In genomic region chr15:32184964-32185363, GRCm38 (mm10) we compare ENCODE assay signal across 45 mouse cellular contexts. TPM values are rescaled to one million over a fixed set of nuclear protein-coding genes. Genes with fewer than 3 reads are reported as not detected.
"Had no signal": no experiment of that assay in that cellular context is flagged by ENCODE, and none has a peak within 500 bp of the region (broad histone marks: within the 10 kb centered on the region; RNA-seq: fewer than 3 reads in every experiment).

No protein-coding gene starts in this region.

- DNase-seq: left cerebral cortex, postnatal 4 days; liver; liver, embryonic 13.5 days; liver, postnatal 0 days; lung, adult 18-20 months; lung, adult 2 months; lung, embryonic 14.5 days; lung, postnatal 10 days; lung, postnatal 14 days; lung, postnatal 36 days; lung, postnatal 4 days; midbrain, embryonic 14.5 days had no signal

- H3K4me3 ChIP-seq: limb, embryonic 10.5 days; limb, embryonic 12.5 days; limb, embryonic 13.5 days; limb, embryonic 15.5 days; liver, embryonic 12.5 days; liver, embryonic 13.5 days; liver, embryonic 15.5 days; lung, embryonic 15.5 days; megakaryocyte, embryonic 14.5 days; midbrain, embryonic 10.5 days; midbrain, embryonic 12.5 days; midbrain, embryonic 13.5 days; midbrain, embryonic 15.5 days; neural tube, embryonic 12.5 days had no signal

- H3K9ac ChIP-seq: limb, embryonic 12.5 days; limb, embryonic 13.5 days; limb, embryonic 15.5 days; liver, embryonic 12.5 days; liver, embryonic 13.5 days; liver, embryonic 14.5 days; liver, embryonic 15.5 days; liver, postnatal 0 days; lung, embryonic 14.5 days; lung, embryonic 15.5 days; midbrain, embryonic 12.5 days; midbrain, embryonic 13.5 days; midbrain, embryonic 15.5 days; neural tube, embryonic 12.5 days had no signal

- H3K27me3 ChIP-seq: limb, embryonic 12.5 days; limb, embryonic 13.5 days; limb, embryonic 15.5 days; liver, embryonic 12.5 days; liver, embryonic 13.5 days; liver, embryonic 15.5 days; lung, embryonic 15.5 days; megakaryocyte, embryonic 14.5 days; midbrain, embryonic 12.5 days; midbrain, embryonic 13.5 days; midbrain, embryonic 15.5 days; neural tube, embryonic 12.5 days had no signal

- H3K4me1 ChIP-seq: limb, embryonic 10.5 days; limb, embryonic 12.5 days; limb, embryonic 13.5 days; limb, embryonic 15.5 days; liver, embryonic 12.5 days; liver, embryonic 13.5 days; liver, embryonic 15.5 days; lung, embryonic 15.5 days; megakaryocyte, embryonic 14.5 days; midbrain, embryonic 10.5 days; midbrain, embryonic 12.5 days; midbrain, embryonic 13.5 days; midbrain, embryonic 15.5 days; neural tube, embryonic 12.5 days had no signal

- H3K4me2 ChIP-seq: limb, embryonic 12.5 days; limb, embryonic 13.5 days; limb, embryonic 15.5 days; liver, embryonic 11.5 days; liver, embryonic 12.5 days; liver, embryonic 13.5 days; liver, embryonic 15.5 days; lung, embryonic 14.5 days; lung, embryonic 15.5 days; midbrain, embryonic 11.5 days; midbrain, embryonic 12.5 days; midbrain, embryonic 13.5 days; midbrain, embryonic 15.5 days; neural tube, embryonic 12.5 days had no signal

- H3K27ac ChIP-seq: limb, embryonic 10.5 days; limb, embryonic 12.5 days; limb, embryonic 13.5 days; limb, embryonic 15.5 days; liver, embryonic 12.5 days; liver, embryonic 13.5 days; liver, embryonic 14.5 days; liver, embryonic 15.5 days; lung, embryonic 15.5 days; macrophage; midbrain, embryonic 10.5 days; midbrain, embryonic 12.5 days; midbrain, embryonic 13.5 days; midbrain, embryonic 15.5 days; neural tube, embryonic 12.5 days had no signal

- H3K9me3 ChIP-seq: limb, embryonic 10.5 days; limb, embryonic 12.5 days; limb, embryonic 13.5 days; limb, embryonic 15.5 days; liver, embryonic 12.5 days; liver, embryonic 13.5 days; liver, embryonic 15.5 days; lung, embryonic 15.5 days; midbrain, embryonic 10.5 days; midbrain, embryonic 12.5 days; midbrain, embryonic 13.5 days; midbrain, embryonic 15.5 days; neural tube, embryonic 12.5 days had no signal

- H3K36me3 ChIP-seq: limb, embryonic 10.5 days; limb, embryonic 12.5 days; limb, embryonic 13.5 days; limb, embryonic 15.5 days; liver, embryonic 12.5 days; liver, embryonic 13.5 days; liver, embryonic 15.5 days; lung, embryonic 15.5 days; midbrain, embryonic 10.5 days; midbrain, embryonic 12.5 days; midbrain, embryonic 13.5 days; midbrain, embryonic 15.5 days; neural tube, embryonic 12.5 days had no signal

- ATAC-seq: liver, embryonic 12.5 days; liver, postnatal 0 days; lung, postnatal 0 days; midbrain, embryonic 13.5 days; midbrain, embryonic 15.5 days; midbrain, embryonic 16.5 days had no signal

RNA-seq across cellular contexts. Expression of gene Tas2r119, which starts 7.9 kb away (rescaled TPM):
- total RNA-seq: left cerebral cortex, adult 8-10 months; left cerebral cortex, postnatal 10 days; left cerebral cortex, postnatal 14 days; left cerebral cortex, postnatal 25 days; left cerebral cortex, postnatal 36 days; left cerebral cortex, postnatal 4 days; liver, adult 2 months; megakaryocyte progenitor cell, adult 5-6 weeks; megakaryocyte, adult 5-6 weeks; midbrain, postnatal 0 days; monocyte, adult 5-6 weeks had no signal
- polyA plus RNA-seq: limb, embryonic 11.5 days; limb, embryonic 12.5 days; limb, embryonic 13.5 days; liver, adult 2 months; liver, embryonic 11.5 days; liver, embryonic 12.5 days; liver, embryonic 13.5 days; liver, embryonic 14.5 days; liver, embryonic 15.5 days; liver, embryonic 16.5 days; liver, postnatal 0 days; lung, adult 2 months; lung, embryonic 14.5 days; lung, embryonic 15.5 days; lung, embryonic 16.5 days; lung, postnatal 0 days; macrophage; midbrain, embryonic 10.5 days; midbrain, embryonic 11.5 days; midbrain, embryonic 12.5 days; midbrain, embryonic 13.5 days; midbrain, embryonic 14.5 days; midbrain, embryonic 15.5 days; midbrain, embryonic 16.5 days; midbrain, postnatal 0 days; neural tube, embryonic 11.5 days; neural tube, embryonic 12.5 days had no signal

RNA-seq across cellular contexts. Expression of gene Sema5a, which starts 59.6 kb away (rescaled TPM):
- total RNA-seq: megakaryocyte progenitor cell, adult 5-6 weeks; monocyte, adult 5-6 weeks had no signal
- polyA plus RNA-seq: macrophage had no signal
